Mouse (Mus musculus): Measurements from ENCODE around the gene Phxr2. TPM values are rescaled to one million over a fixed set of nuclear protein-coding genes. Genes with fewer than 3 reads are reported as not detected.

Phxr2 gene
- polyA plus RNA-seq, 1 experiment: not detected

GRCm38 (mm10) chr10:99133321-99133875 is 7.3 kb upstream of the Phxr2 start:
- peaks cover 33% of the 10 kb centered on the region; the same call in 1 of the 2 replicates for H3K4me1 ChIP-seq (ENCODE audit: control insufficient read depth, insufficient read depth, insufficient read length, low read length)
- H3K27ac ChIP-seq (ENCODE audit: insufficient read depth, low read depth, low read length): peak overlapping the region; percentile 96
- H3K4me3 ChIP-seq (ENCODE audit: low read depth, low read length): no peak overlapping the region
- no peak for TF ChIP-seq POLR2A (IDR thresholded peaks at IDR 0.05; ENCODE audit: low read depth, low read length)
- peaks cover 2% of the 10 kb centered on the region; the same call in 1 of the 2 replicates for H3K36me3 ChIP-seq (ENCODE audit: control insufficient read depth, insufficient read depth, low read length)
- WGBS: 77% methylated on average over 16 of the region's 16 CpGs
- H3K27me3 ChIP-seq (ENCODE audit: control insufficient read depth, insufficient read depth, low read length): no peaks in the 10 kb centered on the region

- TF ChIP-seq POLR2A (IDR thresholded peaks at IDR 0.05; ENCODE audit: low read depth, low read length) (no peak), CTCF (IDR thresholded peaks at IDR 0.05; ENCODE audit: extremely low read depth, insufficient read length, insufficient replicate concordance, low read depth, low read length) (no peak; the same call in 1 of the 2 replicates)
- H3K4me3 ChIP-seq (ENCODE audit: low read depth, low read length): no peak overlapping the region
- H3K27me3 ChIP-seq (ENCODE audit: control insufficient read depth, insufficient read depth, low read length): no peaks in the 10 kb centered on the region
- H3K27ac ChIP-seq (ENCODE audit: insufficient read depth, low read depth, low read length): peak overlapping the region; percentile 96
- WGBS: 27% methylated on average over 11 of the region's 11 CpGs
- H3K4me1 ChIP-seq (ENCODE audit: control insufficient read depth, insufficient read depth, insufficient read length, low read length): peaks cover 40% of the 10 kb centered on the region
- no peaks in the 10 kb centered on the region; the same call in 1 of the 2 replicates for H3K36me3 ChIP-seq (ENCODE audit: control insufficient read depth, insufficient read depth, low read length)
These were observed 6.6 kb upstream of the Phxr2 start for GRCm38 (mm10) chr10:99132595-99133272.

GRCm38 (mm10) chr10:99132189-99132588 is 6.1 kb upstream of the Phxr2 start:
- H3K4me3 ChIP-seq (ENCODE audit: low read depth, low read length): no peak overlapping the region
- no peaks in the 10 kb centered on the region for H3K27me3 ChIP-seq (ENCODE audit: control insufficient read depth, insufficient read depth, low read length)
- peaks cover 43% of the 10 kb centered on the region for H3K4me1 ChIP-seq (ENCODE audit: control insufficient read depth, insufficient read depth, insufficient read length, low read length)
- no peaks in the 10 kb centered on the region; the same call in 1 of the 2 replicates for H3K36me3 ChIP-seq (ENCODE audit: control insufficient read depth, insufficient read depth, low read length)
- TF ChIP-seq POLR2A (IDR thresholded peaks at IDR 0.05; ENCODE audit: low read depth, low read length): no peak
- no peak for TF ChIP-seq CTCF (IDR thresholded peaks at IDR 0.05; ENCODE audit: extremely low read depth, insufficient read length, insufficient replicate concordance, low read depth, low read length)
- 22% methylated on average over 6 of the region's 6 CpGs for WGBS
- peak overlapping the region; percentile 96 for H3K27ac ChIP-seq (ENCODE audit: insufficient read depth, low read depth, low read length)

GRCm38 (mm10) chr10:99131298-99131697 is 5.2 kb upstream of the Phxr2 start:
- H3K36me3 ChIP-seq (ENCODE audit: control insufficient read depth, insufficient read depth, low read length): no peaks in the 10 kb centered on the region; the same call in 1 of the 2 replicates
- 48% methylated on average over 5 of the region's 5 CpGs for WGBS
- H3K27ac ChIP-seq (ENCODE audit: insufficient read depth, low read depth, low read length): peak overlapping the region; percentile 96

GRCm38 (mm10) chr10:99130611-99131010 is 4.5 kb upstream of the Phxr2 start:
- H3K4me1 ChIP-seq (ENCODE audit: control insufficient read depth, insufficient read depth, insufficient read length, low read length): peaks cover 52% of the 10 kb centered on the region
- 46% methylated on average over 6 of the region's 6 CpGs for WGBS
- no peak overlapping the region for H3K4me3 ChIP-seq (ENCODE audit: low read depth, low read length)
- H3K27ac ChIP-seq (ENCODE audit: insufficient read depth, low read depth, low read length): peak overlapping the region; percentile 96; the same call in 1 of the 2 replicates
- no peak for TF ChIP-seq CTCF (IDR thresholded peaks at IDR 0.05; ENCODE audit: extremely low read depth, insufficient read length, insufficient replicate concordance, low read depth, low read length)
- TF ChIP-seq POLR2A (IDR thresholded peaks at IDR 0.05; ENCODE audit: low read depth, low read length): no peak
- no peaks in the 10 kb centered on the region for H3K27me3 ChIP-seq (ENCODE audit: control insufficient read depth, insufficient read depth, low read length)
- H3K36me3 ChIP-seq (ENCODE audit: control insufficient read depth, insufficient read depth, low read length): no peaks in the 10 kb centered on the region; the same call in 1 of the 2 replicates

More at GRCm38 (mm10) chr10:99131298-99131697, 5.2 kb upstream of the Phxr2 start:
- Histone ChIP-seq H3K27me3 (ENCODE audit: control insufficient read depth, insufficient read depth, low read length) (no peaks in the 10 kb centered on the region), H3K4me3 (ENCODE audit: low read depth, low read length) (no peak overlapping the region), H3K4me1 (ENCODE audit: control insufficient read depth, insufficient read depth, insufficient read length, low read length) (peaks cover 50% of the 10 kb centered on the region)
- TF ChIP-seq CTCF (IDR thresholded peaks at IDR 0.05; ENCODE audit: extremely low read depth, insufficient read length, insufficient replicate concordance, low read depth, low read length) (peak; percentile 19; the same call in 1 of the 2 replicates), POLR2A (IDR thresholded peaks at IDR 0.05; ENCODE audit: low read depth, low read length) (no peak)

- H3K27ac ChIP-seq (ENCODE audit: insufficient read depth, low read depth, low read length): peak overlapping the region; percentile 80
- 21% methylated on average over 11 of the region's 11 CpGs for whole genome bisulfite sequencing
These were observed 1.7 kb upstream of the Phxr2 start for GRCm38 (mm10) chr10:99127691-99128261.

GRCm38 (mm10) chr10:99126954-99127353 is 829 bp upstream of the Phxr2 start:
- Histone ChIP-seq H3K4me3 (ENCODE audit: low read depth, low read length) (no peak overlapping the region; the same call in 1 of the 2 replicates), H3K27me3 (ENCODE audit: control insufficient read depth, insufficient read depth, low read length) (no peaks in the 10 kb centered on the region), H3K27ac (ENCODE audit: insufficient read depth, low read depth, low read length) (peak overlapping the region; percentile 80), H3K4me1 (ENCODE audit: control insufficient read depth, insufficient read depth, insufficient read length, low read length) (peaks cover 36% of the 10 kb centered on the region), H3K36me3 (ENCODE audit: control insufficient read depth, insufficient read depth, low read length) (no peaks in the 10 kb centered on the region; the same call in 1 of the 2 replicates)
- TF ChIP-seq CTCF (IDR thresholded peaks at IDR 0.05; ENCODE audit: extremely low read depth, insufficient read length, insufficient replicate concordance, low read depth, low read length) (no peak), POLR2A (IDR thresholded peaks at IDR 0.05; ENCODE audit: low read depth, low read length) (no peak)
- 29% methylated on average over 14 of the region's 14 CpGs for WGBS

More at GRCm38 (mm10) chr10:99127691-99128261, 1.7 kb upstream of the Phxr2 start:
- H3K4me3 ChIP-seq (ENCODE audit: low read depth, low read length): peak overlapping the region; percentile 12; the same call in 1 of the 2 replicates
- H3K27me3 ChIP-seq (ENCODE audit: control insufficient read depth, insufficient read depth, low read length): no peaks in the 10 kb centered on the region
- no peaks in the 10 kb centered on the region; the same call in 1 of the 2 replicates for H3K36me3 ChIP-seq (ENCODE audit: control insufficient read depth, insufficient read depth, low read length)
- TF ChIP-seq CTCF (IDR thresholded peaks at IDR 0.05; ENCODE audit: extremely low read depth, insufficient read length, insufficient replicate concordance, low read depth, low read length) (no peak), POLR2A (IDR thresholded peaks at IDR 0.05; ENCODE audit: low read depth, low read length) (peak; percentile 35; the same call in 1 of the 2 replicates)
- H3K4me1 ChIP-seq (ENCODE audit: control insufficient read depth, insufficient read depth, insufficient read length, low read length): peaks cover 44% of the 10 kb centered on the region
